Mouse (Mus musculus): Measurements from ENCODE around the gene Uts2. TPM values are rescaled to one million over a fixed set of nuclear protein-coding genes. Genes with fewer than 3 reads are reported as not detected.

Gene Uts2
- polyA plus RNA-seq, 1 experiment from 2014 or later = not detected

- Histone ChIP-seq H3K27ac (ENCODE audit: low read depth) (no peak overlapping the region), H3K4me2 (ENCODE audit: low read depth, low read length) (no peak overlapping the region), H3K36me3 (replicated peaks; ENCODE audit: insufficient read depth, low read length) (no peaks in the 10 kb centered on the region), H3K9ac (replicated peaks) (no peak overlapping the region), H3K27me3 (ENCODE audit: insufficient read depth, low read length) (no peaks in the 10 kb centered on the region), H3K9me3 (ENCODE audit: low read length) (no peaks in the 10 kb centered on the region), H3K4me1 (ENCODE audit: insufficient read depth) (no peaks in the 10 kb centered on the region), H3K4me3 (ENCODE audit: low read depth, low read length) (no peak overlapping the region)
- 22% methylated on average over 1 of the region's 1 CpGs for WGBS (ENCODE audit: insufficient replicate concordance)
- ATAC-seq (no peak), DNase-seq (no peak)
- no peak for TF ChIP-seq EP300 (IDR thresholded peaks at IDR 0.05; ENCODE audit: low read depth)
- no peak for TF ChIP-seq CTCF (IDR thresholded peaks at IDR 0.05; ENCODE audit: low read depth)
Observed at GRCm38 (mm10) chr4:150975145-150975544, 21.8 kb upstream of the Uts2 start.

DNA sequence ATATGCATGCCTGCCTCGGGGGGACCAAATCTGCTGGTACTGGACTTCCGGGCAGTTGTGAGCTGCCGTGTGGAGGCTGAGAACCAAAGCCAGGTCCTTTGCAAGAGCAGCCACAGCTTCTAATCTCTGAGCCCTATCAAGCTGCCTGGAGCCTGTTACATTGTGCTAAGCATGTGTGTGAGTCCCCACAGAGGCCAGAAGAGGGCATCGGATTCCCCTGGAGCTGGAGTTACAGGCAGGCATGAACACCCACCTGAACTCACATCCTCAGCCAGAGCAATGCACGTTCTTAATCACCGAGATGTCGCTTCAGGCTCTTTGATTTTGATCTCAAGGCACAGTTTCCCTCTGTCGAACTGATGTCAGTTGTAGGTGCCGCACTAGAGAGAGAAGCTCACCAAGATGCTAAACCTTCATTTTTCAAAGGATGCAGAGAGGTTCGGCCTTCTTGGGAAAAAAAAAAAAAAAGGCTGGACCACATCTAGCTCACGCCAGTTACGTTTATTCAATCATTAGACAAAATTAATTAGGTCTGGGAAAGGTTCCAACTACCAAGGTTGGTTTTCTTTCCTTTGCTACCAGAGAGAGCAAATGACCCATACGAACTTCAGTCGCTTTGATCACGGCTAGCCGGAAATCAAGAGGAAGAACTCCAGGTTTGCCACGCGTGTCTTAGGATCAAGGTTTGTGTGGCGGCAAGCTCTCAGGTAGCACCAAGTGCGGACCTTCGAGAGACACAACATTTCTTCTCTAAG, 18.6 kb upstream of the Uts2 start:
- WGBS (ENCODE audit: insufficient replicate concordance) = 85% methylated on average over 21 of the region's 21 CpGs
- ATAC-seq = no peak

GRCm38 (mm10) chr4:150979455-150979854, 17.4 kb upstream of the Uts2 start:
- no peak for TF ChIP-seq CTCF (IDR thresholded peaks at IDR 0.05; ENCODE audit: low read depth)
- no peak for TF ChIP-seq EP300 (IDR thresholded peaks at IDR 0.05; ENCODE audit: low read depth)
- Histone ChIP-seq H3K27me3 (ENCODE audit: insufficient read depth, low read length) (no peaks in the 10 kb centered on the region), H3K4me1 (ENCODE audit: insufficient read depth) (no peaks in the 10 kb centered on the region), H3K27ac (ENCODE audit: low read depth) (no peak overlapping the region), H3K4me3 (ENCODE audit: low read depth, low read length) (no peak overlapping the region), H3K36me3 (replicated peaks; ENCODE audit: insufficient read depth, low read length) (no peaks in the 10 kb centered on the region), H3K9me3 (ENCODE audit: low read length) (no peaks in the 10 kb centered on the region), H3K4me2 (ENCODE audit: low read depth, low read length) (no peak overlapping the region), H3K9ac (replicated peaks) (no peak overlapping the region)
- ATAC-seq = no peak
- no peak for DNase-seq
- 81% methylated on average over 9 of the region's 9 CpGs for WGBS (ENCODE audit: insufficient replicate concordance)

More for the DNA sequence above, 18.6 kb upstream of the Uts2 start:
- TF ChIP-seq EP300 (IDR thresholded peaks at IDR 0.05; ENCODE audit: low read depth) (no peak), CTCF (IDR thresholded peaks at IDR 0.05; ENCODE audit: low read depth) (no peak)
- Histone ChIP-seq H3K4me1 (ENCODE audit: insufficient read depth) (no peaks in the 10 kb centered on the region), H3K36me3 (replicated peaks; ENCODE audit: insufficient read depth, low read length) (no peaks in the 10 kb centered on the region), H3K27ac (ENCODE audit: low read depth) (no peak overlapping the region), H3K4me2 (ENCODE audit: low read depth, low read length) (no peak overlapping the region), H3K9me3 (ENCODE audit: low read length) (no peaks in the 10 kb centered on the region), H3K27me3 (ENCODE audit: insufficient read depth, low read length) (no peaks in the 10 kb centered on the region), H3K4me3 (ENCODE audit: low read depth, low read length) (no peak overlapping the region), H3K9ac (replicated peaks) (no peak overlapping the region)
- no peak for DNase-seq

DNA sequence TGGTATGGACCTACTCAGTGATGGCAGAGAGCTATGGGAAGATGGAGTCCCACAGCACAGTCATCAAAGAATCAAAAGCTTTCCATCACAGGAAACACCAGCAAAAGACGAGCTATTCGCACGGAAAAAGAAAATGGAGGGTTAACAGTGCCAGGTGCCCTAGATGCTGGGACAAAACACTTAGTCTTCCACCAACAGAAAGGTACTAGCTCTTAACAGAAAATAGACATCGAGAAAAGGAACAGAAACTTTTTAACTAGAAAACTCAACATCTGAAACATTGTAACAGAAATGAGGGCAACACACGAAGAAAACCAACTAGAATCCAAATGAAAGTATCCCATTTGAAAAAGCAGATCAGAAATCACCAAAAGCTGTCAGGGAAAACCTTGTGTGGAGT, 16.7 kb upstream of the Uts2 start:
- Histone ChIP-seq H3K4me3 (ENCODE audit: low read depth, low read length) (no peak overlapping the region), H3K4me1 (ENCODE audit: insufficient read depth) (no peaks in the 10 kb centered on the region), H3K36me3 (replicated peaks; ENCODE audit: insufficient read depth, low read length) (no peaks in the 10 kb centered on the region), H3K27ac (ENCODE audit: low read depth) (no peak overlapping the region), H3K9me3 (ENCODE audit: low read length) (no peaks in the 10 kb centered on the region), H3K27me3 (ENCODE audit: insufficient read depth, low read length) (no peaks in the 10 kb centered on the region), H3K4me2 (ENCODE audit: low read depth, low read length) (no peak overlapping the region), H3K9ac (replicated peaks) (no peak overlapping the region)
- TF ChIP-seq EP300 (IDR thresholded peaks at IDR 0.05; ENCODE audit: low read depth) = no peak
- TF ChIP-seq CTCF (IDR thresholded peaks at IDR 0.05; ENCODE audit: low read depth) = no peak
- DNase-seq = no peak
- no peak for ATAC-seq
- WGBS (ENCODE audit: insufficient replicate concordance) = 73% methylated on average over 5 of the region's 5 CpGs

DNA sequence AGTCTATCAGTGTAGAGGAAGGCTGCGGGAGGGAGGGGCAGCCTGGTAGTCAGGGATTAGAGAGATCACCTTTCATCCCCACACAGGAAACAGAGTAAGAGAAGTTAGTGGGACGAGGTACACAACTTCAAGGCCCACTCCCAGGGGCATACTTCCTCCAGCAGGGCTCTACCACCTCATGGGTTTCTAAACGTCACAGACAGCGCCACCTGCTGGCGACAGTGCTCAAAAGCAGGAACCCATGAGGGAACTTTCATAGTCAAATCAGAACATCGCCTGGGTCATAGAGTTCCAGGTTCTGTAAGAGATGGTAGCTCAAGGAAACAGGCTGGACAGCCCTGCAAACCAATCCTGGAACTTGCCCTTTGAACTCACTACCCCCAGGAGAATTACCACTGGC, 6.7 kb upstream of the Uts2 start:
- Histone ChIP-seq H3K4me2 (ENCODE audit: low read depth, low read length) (no peak overlapping the region), H3K9ac (replicated peaks) (no peak overlapping the region), H3K27me3 (ENCODE audit: insufficient read depth, low read length) (no peaks in the 10 kb centered on the region), H3K4me1 (ENCODE audit: insufficient read depth) (no peaks in the 10 kb centered on the region), H3K9me3 (ENCODE audit: low read length) (no peaks in the 10 kb centered on the region), H3K4me3 (ENCODE audit: low read depth, low read length) (no peak overlapping the region), H3K27ac (ENCODE audit: low read depth) (no peak overlapping the region), H3K36me3 (replicated peaks; ENCODE audit: insufficient read depth, low read length) (no peaks in the 10 kb centered on the region)
- ATAC-seq (no peak), DNase-seq (peak; percentile 40)
- TF ChIP-seq CTCF (IDR thresholded peaks at IDR 0.05; ENCODE audit: low read depth) (peak; percentile 58), EP300 (IDR thresholded peaks at IDR 0.05; ENCODE audit: low read depth) (no peak)
- 52% methylated on average over 6 of the region's 6 CpGs for WGBS (ENCODE audit: insufficient replicate concordance)

DNA sequence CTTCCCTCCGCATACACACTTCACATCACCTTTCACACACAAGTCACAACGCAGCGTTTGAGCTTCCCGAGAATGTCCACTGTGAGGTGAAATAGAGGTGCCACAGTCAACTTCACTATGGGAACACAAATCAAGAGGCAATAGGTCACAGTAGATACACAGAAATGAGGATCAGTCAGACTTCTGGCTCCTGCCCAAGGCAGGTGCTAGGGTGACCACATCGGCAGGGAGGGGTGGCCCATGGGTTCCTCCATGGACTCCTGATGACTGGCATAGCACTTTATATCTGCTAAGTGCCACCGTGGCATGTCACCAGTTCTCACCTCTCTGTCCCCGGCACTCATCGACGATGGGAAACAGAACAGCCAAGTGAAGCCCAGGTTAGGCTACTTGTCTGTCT, 1.7 kb downstream of the Uts2 start:
- no peak for ATAC-seq
- WGBS (ENCODE audit: insufficient replicate concordance) = 86% methylated on average over 9 of the region's 9 CpGs
- H3K4me2 ChIP-seq (ENCODE audit: low read depth, low read length) = no peak overlapping the region

More for the DNA sequence above, 1.7 kb downstream of the Uts2 start:
- Histone ChIP-seq H3K27ac (ENCODE audit: low read depth) (no peak overlapping the region), H3K4me3 (ENCODE audit: low read depth, low read length) (no peak overlapping the region), H3K9me3 (ENCODE audit: low read length) (no peaks in the 10 kb centered on the region), H3K36me3 (replicated peaks; ENCODE audit: insufficient read depth, low read length) (no peaks in the 10 kb centered on the region), H3K9ac (replicated peaks) (no peak overlapping the region), H3K27me3 (ENCODE audit: insufficient read depth, low read length) (no peaks in the 10 kb centered on the region), H3K4me1 (ENCODE audit: insufficient read depth) (no peaks in the 10 kb centered on the region)
- no peak for DNase-seq
- TF ChIP-seq EP300 (IDR thresholded peaks at IDR 0.05; ENCODE audit: low read depth) (no peak), CTCF (IDR thresholded peaks at IDR 0.05; ENCODE audit: low read depth) (no peak)

All from liver, postnatal 0 days (tissue).